Mouse (Mus musculus): ENCODE measurements around the gene Selenoo. TPM values are rescaled to one million over a fixed set of nuclear protein-coding genes. Genes with fewer than 3 reads are reported as not detected.

Selenoo gene
- polyA plus RNA-seq (2017; shearing (Covaris generic)), result 37.3 TPM

DNA sequence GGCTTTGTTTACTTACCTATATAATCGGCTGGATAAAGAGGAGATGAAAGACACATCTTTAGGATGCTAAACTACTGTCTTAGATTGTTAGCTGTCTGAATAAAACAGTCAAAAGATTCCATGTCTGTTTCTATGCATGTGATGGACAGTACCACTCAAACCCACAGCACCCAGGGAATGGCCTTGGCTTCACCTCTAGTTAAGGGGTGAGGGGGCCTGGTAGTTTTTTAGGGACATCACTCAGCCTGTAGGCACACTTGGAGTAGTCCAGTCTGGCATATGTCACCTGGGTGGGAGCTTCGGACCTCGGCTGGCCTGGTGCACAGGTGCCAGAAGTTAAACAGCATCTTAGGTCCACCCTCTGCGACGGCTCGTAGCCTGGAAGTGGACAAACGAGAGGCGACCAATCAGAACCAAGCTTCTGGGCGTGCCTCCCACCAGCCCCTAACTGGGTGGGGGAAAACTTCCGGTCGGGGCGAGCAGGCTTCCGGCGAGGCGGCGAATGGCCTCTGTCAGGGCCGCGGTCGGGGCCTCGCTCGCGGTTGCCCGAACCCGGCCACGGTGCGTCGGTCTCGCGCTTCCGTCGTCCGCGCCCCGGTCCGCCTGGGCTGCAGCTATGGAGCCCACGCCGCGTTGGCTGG lies at the start of gene Selenoo:
Selenoo (plus strand) TSS at position 478 of the 641 bp plus-strand sequence.

DNA sequence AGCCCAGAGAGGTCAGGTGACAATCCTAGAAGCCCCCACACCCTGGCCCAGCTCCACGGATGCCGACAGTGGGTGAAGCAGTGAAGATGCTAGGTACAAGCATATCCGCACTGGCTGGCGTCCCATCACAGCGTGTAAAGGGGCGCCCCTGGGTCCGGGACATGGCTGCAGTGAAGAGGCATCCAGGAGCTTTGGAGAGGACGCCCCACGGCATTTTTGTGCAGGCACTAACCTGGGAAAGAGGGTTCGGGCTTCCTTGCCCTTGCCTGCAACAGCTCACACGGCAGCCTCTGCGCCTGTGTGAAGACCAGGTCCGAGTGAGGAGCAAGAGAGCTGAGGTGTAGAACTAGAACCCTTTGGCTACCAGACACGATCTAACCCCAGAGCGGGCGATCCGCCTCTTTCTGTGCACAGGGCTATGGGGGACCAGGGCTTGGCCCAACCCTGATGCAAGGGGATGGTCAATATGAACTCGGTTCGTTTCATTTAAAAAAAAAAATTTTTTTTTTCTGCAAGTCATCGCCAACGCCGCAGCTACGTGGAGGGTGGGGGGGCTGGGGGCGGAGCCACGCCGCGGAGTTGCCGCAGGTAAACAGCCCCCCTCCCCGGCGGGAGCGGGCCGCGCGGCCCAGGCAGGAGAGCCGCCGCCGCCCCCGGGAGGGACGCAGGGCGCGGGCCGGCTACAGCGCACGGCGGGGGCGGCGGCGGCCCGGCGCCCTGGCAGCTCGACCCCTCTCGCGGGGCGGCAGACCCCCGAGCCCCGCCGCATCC lies 29.5 kb upstream of the Selenoo start, which contains the start of gene Panx2:
Panx2 (plus strand) TSS at position 574 of the 771 bp plus-strand sequence.

DNA sequence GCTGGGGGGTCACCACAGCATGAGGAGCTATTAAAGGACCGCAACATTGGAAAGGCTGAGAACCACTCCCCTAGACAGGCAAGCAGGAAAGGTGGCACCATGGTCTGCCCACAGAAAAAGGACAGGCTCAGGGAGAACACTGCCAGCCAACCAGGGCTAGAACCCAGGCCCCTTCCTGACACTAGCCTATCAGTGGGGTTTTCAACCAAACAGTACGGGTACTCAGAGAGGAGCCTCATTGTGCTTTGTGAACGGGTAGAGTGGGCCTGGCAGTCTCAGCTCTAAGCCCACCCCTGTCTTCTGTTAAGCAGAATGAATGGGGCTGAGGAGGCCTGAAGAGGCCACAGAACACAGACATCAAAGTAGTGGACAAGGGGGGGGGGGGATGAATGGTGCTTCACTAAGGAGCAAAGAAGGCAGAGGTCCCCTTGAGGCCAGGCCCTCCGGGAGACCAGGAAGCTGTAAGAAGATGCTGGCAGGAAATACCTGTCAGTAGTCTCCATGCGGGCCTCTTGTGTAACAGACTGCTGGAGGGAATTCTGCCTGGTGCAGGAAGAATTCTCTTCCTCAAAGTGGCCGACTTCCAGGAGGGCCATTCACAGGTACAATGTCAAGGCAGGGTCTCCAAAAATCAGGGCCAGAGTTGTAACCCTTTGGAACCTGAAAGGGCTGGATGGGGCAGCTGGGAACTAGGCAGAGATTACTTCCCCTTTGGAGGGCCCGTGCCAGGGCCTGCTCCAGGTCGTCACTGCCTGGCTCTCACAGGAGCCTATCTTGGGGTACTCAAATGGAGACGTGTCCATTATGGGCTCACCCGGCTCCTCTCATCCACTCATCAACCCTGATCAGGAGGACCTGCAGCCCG lies 14.0 kb upstream of the Selenoo start, which contains the start of gene Trabd:
Trabd (plus strand) TSS at position 512 of the 865 bp plus-strand sequence.

DNA sequence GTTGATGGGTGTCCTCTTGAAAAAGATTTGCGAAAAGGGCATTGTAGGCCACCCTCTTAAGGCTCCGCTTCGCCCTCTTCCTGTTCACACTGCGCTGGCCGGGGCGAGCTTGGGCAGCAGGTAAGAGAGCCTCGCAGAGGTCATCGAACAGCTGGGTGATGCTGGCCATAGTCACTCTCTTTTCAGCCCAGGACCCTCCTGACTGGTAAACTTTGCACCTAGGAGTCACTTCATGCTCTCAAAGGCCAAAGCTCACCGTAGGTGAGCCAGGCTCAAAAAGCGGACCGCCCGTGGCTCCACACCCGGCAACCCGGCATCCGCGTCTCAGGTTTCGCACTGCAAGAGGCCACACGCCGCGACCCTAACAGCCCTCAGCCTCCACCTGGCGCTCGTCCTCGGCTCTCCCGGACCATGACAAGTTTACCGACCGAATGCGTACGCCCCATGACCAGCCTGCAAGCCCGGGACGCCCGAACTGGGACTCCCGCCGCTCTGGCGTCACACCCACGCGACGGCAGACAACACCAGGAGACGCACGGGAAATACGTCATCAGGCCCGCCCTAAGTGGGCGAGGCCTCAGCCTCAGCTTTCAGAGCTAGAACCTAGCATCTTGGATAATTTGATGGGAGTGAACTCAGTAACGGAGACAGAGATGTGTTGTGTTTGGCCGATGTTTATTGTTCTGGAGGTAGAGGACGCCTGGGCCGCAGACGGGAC lies 33.9 kb downstream of the Selenoo start, which contains the start of gene Tubgcp6:
Tubgcp6 (minus strand) TSS at position 464 of the 718 bp plus-strand sequence.

DNA sequence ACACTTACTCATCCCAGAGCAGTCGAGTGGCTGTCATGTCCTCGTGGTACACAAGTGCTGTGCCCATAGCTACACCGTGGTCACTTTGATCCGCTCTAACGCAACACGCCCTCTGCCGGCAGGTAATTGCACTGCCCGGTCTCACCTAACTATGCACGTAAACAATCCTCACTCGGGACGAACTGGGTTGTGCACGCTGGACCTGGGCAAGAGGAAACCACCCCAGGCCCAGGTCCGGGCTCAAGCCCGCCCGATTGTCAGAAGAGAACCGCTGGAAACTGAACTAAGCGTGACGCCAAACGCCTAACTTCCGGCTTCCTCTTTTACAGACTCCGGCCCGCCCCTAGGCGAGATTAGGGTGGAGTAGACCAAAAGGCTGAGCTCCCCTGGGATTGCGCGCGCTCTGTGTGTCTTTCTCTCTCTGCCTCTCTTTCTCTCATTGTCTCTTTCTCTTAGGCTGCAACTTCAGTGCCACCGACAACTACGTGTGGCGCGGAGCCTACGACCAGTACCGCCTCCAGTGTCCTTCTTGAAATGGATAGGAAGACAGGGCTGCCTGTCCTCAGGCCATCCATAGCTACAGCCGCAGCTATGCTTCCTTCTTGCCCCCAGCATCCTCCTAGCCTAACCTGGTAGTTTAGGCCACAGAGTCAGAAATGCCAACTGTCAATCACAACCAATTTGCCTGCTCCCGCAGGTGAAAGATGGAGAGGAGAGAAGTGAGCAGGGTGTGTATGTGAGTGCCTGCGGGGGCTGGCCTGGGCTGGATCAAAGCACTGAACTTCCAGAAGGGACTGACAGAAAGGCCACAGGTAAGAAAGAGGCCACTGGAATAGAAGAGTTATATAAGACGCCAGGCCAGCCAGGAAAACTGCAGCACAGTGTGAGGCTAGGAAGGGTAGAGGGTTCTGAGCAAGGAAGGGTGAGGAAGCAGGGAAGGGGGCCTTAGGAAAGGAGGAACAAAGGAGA lies 39.8 kb downstream of the Selenoo start, which contains the start of gene Hdac10:
Hdac10 (minus strand) TSS at position 319 of the 969 bp plus-strand sequence.

GRCm38 (mm10) chr15:89140659-89141252 lies 51.9 kb downstream of the Selenoo start, which contains the start of gene Mapk12:
Gene Mapk12 (minus strand): TSS chr15:89140703.

DNA sequence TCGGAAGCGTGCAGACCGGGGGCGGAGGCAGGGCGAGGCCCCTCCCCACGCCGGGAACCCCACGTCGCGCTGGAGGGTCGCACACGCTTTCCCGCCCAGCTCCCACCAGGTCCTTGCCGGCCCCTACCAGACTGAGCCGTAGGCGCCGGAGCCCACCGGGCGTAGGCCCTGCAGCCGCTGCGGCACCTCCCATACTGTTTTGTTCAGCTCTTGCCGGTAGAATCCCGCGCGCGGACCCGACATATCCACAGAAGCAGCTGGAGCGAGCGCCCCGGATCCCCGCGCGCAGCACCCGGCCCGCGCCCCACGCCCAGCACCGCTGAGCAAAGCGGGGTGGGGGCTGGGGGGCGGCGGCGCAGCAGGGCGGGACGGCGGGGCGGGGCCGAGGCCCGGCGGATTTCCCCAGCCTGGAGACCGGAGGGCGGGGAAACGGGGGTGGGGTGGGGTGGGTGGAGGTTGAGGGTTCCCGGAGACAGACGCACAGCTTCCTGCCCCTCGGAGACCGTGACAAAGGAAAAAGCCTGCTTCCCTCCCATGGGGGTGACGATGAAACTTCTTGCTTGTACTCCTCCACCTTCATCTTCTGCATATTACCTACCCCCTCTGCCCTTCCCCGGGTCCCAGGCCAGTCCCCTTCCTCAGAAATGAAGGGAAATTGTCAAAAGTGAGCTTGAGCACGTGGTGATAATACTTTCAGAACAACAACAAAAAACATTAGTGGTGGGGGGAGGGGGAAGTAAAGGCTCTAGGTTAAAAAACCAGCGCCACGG lies 60.6 kb downstream of the Selenoo start, which contains the start of gene Mapk11:
Mapk11 (minus strand) TSS at position 358 of the 770 bp plus-strand sequence.

Other genes starting within 250 kb of the Selenoo start
- 96.8 TPM for gene Pim3, start 226.9 kb upstream of the Selenoo start, polyA plus RNA-seq (2017; shearing (Covaris generic))
- gene Ttll8, start 134.7 kb upstream of the Selenoo start, polyA plus RNA-seq (2017; shearing (Covaris generic)), result not detected
- not detected for gene Mlc1, start 110.1 kb upstream of the Selenoo start, polyA plus RNA-seq (2017; shearing (Covaris generic))
- not detected for gene Mov10l1, start 106.2 kb upstream of the Selenoo start, polyA plus RNA-seq (2017; shearing (Covaris generic))
- not detected for gene Panx2, start 29.4 kb upstream of the Selenoo start, polyA plus RNA-seq (2017; shearing (Covaris generic))
- 51.8 TPM for gene Trabd, start 14.0 kb upstream of the Selenoo start, polyA plus RNA-seq (2017; shearing (Covaris generic))
- 17.4 TPM for gene Tubgcp6, start 34.0 kb downstream of the Selenoo start, polyA plus RNA-seq (2017; shearing (Covaris generic))
- 29.6 TPM for gene Hdac10, start 39.6 kb downstream of the Selenoo start, polyA plus RNA-seq (2017; shearing (Covaris generic))
- 3.8 TPM for gene Mapk12, start 51.6 kb downstream of the Selenoo start, polyA plus RNA-seq (2017; shearing (Covaris generic))
- gene Mapk11, start 60.5 kb downstream of the Selenoo start, polyA plus RNA-seq (2017; shearing (Covaris generic)), result 27.4 TPM
- 0.32 TPM for gene Plxnb2, start 91.7 kb downstream of the Selenoo start, polyA plus RNA-seq (2017; shearing (Covaris generic))
- 44.6 TPM for gene Dennd6b, start 107.4 kb downstream of the Selenoo start, polyA plus RNA-seq (2017; shearing (Covaris generic))
- 16.7 TPM for gene Ppp6r2, start 122.5 kb downstream of the Selenoo start, polyA plus RNA-seq (2017; shearing (Covaris generic))
- 99.5 TPM for gene Sbf1, start 226.2 kb downstream of the Selenoo start, polyA plus RNA-seq (2017; shearing (Covaris generic))
- not detected for gene Adm2, start 233.6 kb downstream of the Selenoo start, polyA plus RNA-seq (2017; shearing (Covaris generic))
- gene Miox, start 245.3 kb downstream of the Selenoo start, polyA plus RNA-seq (2017; shearing (Covaris generic)), result 0.60 TPM